Mouse (Mus musculus): Measurements from ENCODE around the gene Nsfl1c. TPM values are rescaled to one million over a fixed set of nuclear protein-coding genes. Genes with fewer than 3 reads are reported as not detected.
"Not testable (repeated sequence)": the region's sequence is repeated elsewhere in the genome, so short reads cannot be mapped to it uniquely, and the experiment has no call there.

The Nsfl1c gene
- total RNA-seq (2021) (10 to 100 TPM; 77.8 to 80.8 TPM), polyA plus RNA-seq (2012; rRNA removed) (59.5 and 74.1 TPM in 2 replicates)
- long read RNA-seq, transcript Nsfl1c-201 (9 exons, 1,364 nt), result major isoform, 53 of 59 reads
- long read RNA-seq, partial matches to known transcripts, result 3 of 59 reads
- long read RNA-seq, other reads (novel, unspliced or antisense), result 2 of 59 reads

DNA sequence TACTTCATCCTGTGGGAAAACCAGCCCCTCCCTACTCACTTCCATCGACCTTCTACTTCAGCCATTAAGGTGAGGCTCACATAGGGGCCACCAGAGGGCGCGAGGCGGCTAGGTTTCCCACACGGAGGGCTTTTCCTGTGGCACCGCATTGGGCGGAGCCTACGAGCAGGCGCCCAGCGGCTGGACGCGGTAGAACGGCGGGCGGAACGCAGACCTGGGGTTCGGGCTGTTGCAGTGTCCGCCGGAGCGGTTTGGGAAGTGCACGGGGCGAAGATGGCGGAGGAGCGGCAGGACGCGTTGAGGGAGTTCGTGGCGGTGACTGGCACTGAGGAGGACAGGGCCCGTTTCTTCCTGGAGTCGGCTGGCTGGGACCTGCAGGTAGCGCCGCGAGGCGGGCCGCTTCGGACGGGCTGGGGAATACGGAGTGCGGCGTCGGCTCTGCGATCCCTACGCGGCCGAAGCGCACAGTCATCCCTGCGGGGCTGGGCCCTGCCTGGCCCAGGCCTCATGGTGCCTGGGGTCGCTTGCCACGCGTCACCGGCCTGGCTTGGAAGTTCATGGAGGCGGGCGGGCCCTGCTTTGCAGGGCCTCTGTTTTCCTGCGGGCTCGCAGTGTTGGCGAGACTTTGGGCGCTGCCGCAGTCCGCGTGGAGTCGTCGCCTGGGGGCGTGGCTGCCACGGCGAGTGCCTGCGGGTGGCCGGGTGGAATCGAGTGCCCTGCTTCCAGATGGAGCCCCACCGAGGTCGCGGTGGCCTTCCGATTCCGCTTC is at the start of gene Nsfl1c:
Nsfl1c (plus strand) TSS at position 148 of the 769 bp plus-strand sequence.
- DNase-seq, result peak; percentile 93 to 98
- Histone ChIP-seq H3K4me3 (peak within 1 kb of the TSS; percentile 94), H3K27me3 (ENCODE audit: control insufficient read depth, insufficient read depth, low read length) (no peaks in the 10 kb centered on the region), H3K9ac (ENCODE audit: low read depth, low read length) (peak within 1 kb of the TSS; percentile 78), H3K36me3 (ENCODE audit: control insufficient read depth, insufficient read depth, low read length) (no peaks in the 10 kb centered on the region; the same call in none of the 2 replicates), H3K79me2 (replicated peaks; ENCODE audit: control insufficient read depth, insufficient read depth, low read length) (peaks cover 2% of the 10 kb centered on the region; the same call in 1 of the 2 replicates), H3K4me1 (ENCODE audit: control insufficient read depth, insufficient read depth, low read length) (no peaks in the 10 kb centered on the region), H3K27ac (peak within 1 kb of the TSS; percentile 82)
- intact Hi-C loops (cut with DNase I), result loop anchor here (1.0 to 5.0 kb wide), 5 partner anchors 49 to 247 kb away; partner anchors contain the start of gene Snph
- peak; percentile 88 for TF ChIP-seq EP300 (IDR thresholded peaks at IDR 0.05; ENCODE audit: insufficient read depth, low read depth, low read length)
- TF ChIP-seq POLR2A (IDR thresholded peaks at IDR 0.05; ENCODE audit: insufficient read depth, low read depth, low read length), result peak; percentile 86
- peak; percentile 91 for TF ChIP-seq CTCF (IDR thresholded peaks at IDR 0.05)
- under 1% methylated on average over 73 of the region's 73 CpGs for WGBS

DNA sequence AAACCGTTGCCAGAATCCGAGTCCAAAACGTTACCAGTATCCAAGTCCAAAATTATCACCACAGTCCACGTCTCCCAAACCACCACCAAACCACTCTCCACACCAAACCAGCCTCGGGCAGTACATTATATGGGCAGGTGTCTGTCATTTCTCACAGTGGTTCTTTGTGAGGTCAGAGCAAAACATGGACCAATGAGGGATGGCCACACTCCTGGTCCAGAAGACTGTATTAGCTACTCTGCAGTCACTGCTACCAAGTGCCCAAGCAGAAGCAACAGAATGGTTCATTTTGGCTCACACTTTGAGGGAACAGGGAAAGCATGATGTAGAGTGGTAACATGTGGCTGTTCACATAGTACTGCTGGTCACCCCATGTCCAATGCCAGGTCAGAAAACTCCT is 17.9 kb upstream of the Nsfl1c start, which contains the start of gene 4921509C19Rik:
4921509C19Rik (minus strand) TSS at position 101 of the 400 bp plus-strand sequence.
- H3K4me1 ChIP-seq (ENCODE audit: control insufficient read depth, insufficient read depth, low read length); H3K9ac ChIP-seq (ENCODE audit: low read depth, low read length); H3K27ac ChIP-seq; intact Hi-C loops (cut with DNase I); H3K4me3 ChIP-seq; H3K79me2 ChIP-seq (replicated peaks; ENCODE audit: control insufficient read depth, insufficient read depth, low read length); DNase-seq; H3K27me3 ChIP-seq (ENCODE audit: control insufficient read depth, insufficient read depth, low read length); H3K36me3 ChIP-seq (ENCODE audit: control insufficient read depth, insufficient read depth, low read length): not testable (repeated sequence)
- 71% methylated on average over 5 of the region's 5 CpGs for WGBS

DNA sequence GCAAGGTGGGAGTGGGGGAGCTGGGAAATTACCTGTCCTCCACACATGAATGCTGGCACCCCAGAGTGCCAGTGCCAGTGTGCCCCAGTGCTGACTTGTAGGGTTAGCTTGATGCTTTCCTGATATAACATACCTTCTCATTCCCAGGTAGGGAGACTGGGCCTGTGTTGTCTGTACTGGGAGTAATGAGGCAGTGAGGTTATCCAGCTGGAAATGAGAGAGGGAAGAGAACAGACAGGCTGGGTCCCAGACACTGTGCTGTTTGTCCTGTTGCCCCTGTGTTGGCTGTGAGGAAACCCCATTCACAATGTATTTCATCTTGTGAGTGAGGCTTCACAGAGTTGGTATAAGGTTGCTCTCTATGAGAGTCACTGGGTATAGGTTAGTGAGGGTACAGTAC is 7.5 kb upstream of the Nsfl1c start:
- H3K27me3 ChIP-seq (ENCODE audit: control insufficient read depth, insufficient read depth, low read length), result 0 out of 2 replicates have a peak, but pooled peaks cover 1% of the 10 kb centered on the region
- no peaks in the 10 kb centered on the region for H3K36me3 ChIP-seq (ENCODE audit: control insufficient read depth, insufficient read depth, low read length)
- TF ChIP-seq CTCF (IDR thresholded peaks at IDR 0.05) (no peak), EP300 (IDR thresholded peaks at IDR 0.05; ENCODE audit: insufficient read depth, low read depth, low read length) (no peak), POLR2A (IDR thresholded peaks at IDR 0.05; ENCODE audit: insufficient read depth, low read depth, low read length) (no peak)
- no peak overlapping the region for H3K27ac ChIP-seq
- H3K9ac ChIP-seq (ENCODE audit: low read depth, low read length), result no peak overlapping the region
- no peak for DNase-seq
- intact Hi-C loops (cut with DNase I), result no loop called here
- no peaks in the 10 kb centered on the region for H3K79me2 ChIP-seq (replicated peaks; ENCODE audit: control insufficient read depth, insufficient read depth, low read length)
- H3K4me3 ChIP-seq, result no peak overlapping the region
- no peaks in the 10 kb centered on the region for H3K4me1 ChIP-seq (ENCODE audit: control insufficient read depth, insufficient read depth, low read length)

DNA sequence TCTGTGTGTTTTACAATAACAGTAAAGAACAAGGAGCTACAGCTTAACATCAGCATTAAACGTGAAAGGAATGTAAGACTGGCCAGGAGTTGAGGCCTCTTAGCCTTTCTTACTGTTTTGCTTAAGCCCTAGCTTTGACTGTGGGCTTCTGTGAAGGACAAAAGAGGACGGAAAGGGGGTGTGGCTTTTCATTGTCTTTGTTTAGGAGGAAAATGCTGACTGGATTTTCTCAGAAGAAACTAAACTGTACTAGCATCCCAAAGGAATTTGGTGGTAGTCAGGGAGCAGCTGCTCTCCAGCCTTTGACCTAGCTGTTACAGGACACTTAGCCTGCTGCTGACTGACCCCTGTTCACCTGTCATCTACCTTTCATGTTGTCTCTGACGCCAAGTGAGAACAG is 4.4 kb downstream of the Nsfl1c start:
- Histone ChIP-seq H3K27ac (no peak overlapping the region), H3K4me1 (ENCODE audit: control insufficient read depth, insufficient read depth, low read length) (no peaks in the 10 kb centered on the region), H3K9ac (ENCODE audit: low read depth, low read length) (no peak overlapping the region), H3K4me3 (no peak overlapping the region), H3K27me3 (ENCODE audit: control insufficient read depth, insufficient read depth, low read length) (no peaks in the 10 kb centered on the region), H3K79me2 (replicated peaks; ENCODE audit: control insufficient read depth, insufficient read depth, low read length) (peaks cover 2% of the 10 kb centered on the region; the same call in 1 of the 2 replicates), H3K36me3 (ENCODE audit: control insufficient read depth, insufficient read depth, low read length) (peaks cover 2% of the 10 kb centered on the region)
- intact Hi-C loops (cut with DNase I), result no loop called here
- 52% methylated on average over 3 of the region's 3 CpGs for WGBS
- peak in 1 of 2 experiments; percentile 4 for DNase-seq
- TF ChIP-seq CTCF (IDR thresholded peaks at IDR 0.05), result no peak
- no peak for TF ChIP-seq EP300 (IDR thresholded peaks at IDR 0.05; ENCODE audit: insufficient read depth, low read depth, low read length)
- TF ChIP-seq POLR2A (IDR thresholded peaks at IDR 0.05; ENCODE audit: insufficient read depth, low read depth, low read length), result no peak

DNA sequence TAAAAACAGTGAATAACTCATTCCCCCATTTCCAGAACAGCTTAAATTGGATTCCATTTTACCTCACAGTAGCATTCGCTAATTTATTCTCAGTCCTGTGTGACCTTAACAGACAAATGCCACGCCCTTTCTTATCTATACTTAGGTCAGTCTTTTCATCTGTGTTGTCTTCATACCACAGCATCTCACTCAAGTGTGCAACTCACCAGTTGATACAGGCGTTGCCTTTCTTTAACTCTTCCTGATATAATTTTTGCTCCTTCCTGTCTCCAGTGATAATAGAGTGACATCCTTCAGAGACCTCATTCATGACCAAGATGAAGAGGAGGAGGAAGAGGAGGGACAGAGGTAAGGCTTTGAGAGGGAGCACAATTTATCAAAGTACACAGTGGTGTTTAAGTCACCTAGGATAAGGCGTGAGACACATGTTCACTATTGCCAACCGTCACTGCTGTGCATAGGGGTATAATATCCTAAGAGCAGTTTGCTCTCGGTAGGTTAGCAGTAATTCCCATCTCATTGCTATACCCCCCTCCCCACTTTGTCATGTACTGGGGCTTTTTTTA is 6.5 kb downstream of the Nsfl1c start:
- peaks cover 2% of the 10 kb centered on the region for H3K36me3 ChIP-seq (ENCODE audit: control insufficient read depth, insufficient read depth, low read length)
- no peaks in the 10 kb centered on the region for H3K79me2 ChIP-seq (replicated peaks; ENCODE audit: control insufficient read depth, insufficient read depth, low read length)
- H3K27ac ChIP-seq, result no peak overlapping the region
- TF ChIP-seq CTCF (IDR thresholded peaks at IDR 0.05) (no peak), POLR2A (IDR thresholded peaks at IDR 0.05; ENCODE audit: insufficient read depth, low read depth, low read length) (no peak), EP300 (IDR thresholded peaks at IDR 0.05; ENCODE audit: insufficient read depth, low read depth, low read length) (no peak)
- H3K27me3 ChIP-seq (ENCODE audit: control insufficient read depth, insufficient read depth, low read length), result no peaks in the 10 kb centered on the region
- no peak overlapping the region for H3K9ac ChIP-seq (ENCODE audit: low read depth, low read length)
- no peaks in the 10 kb centered on the region for H3K4me1 ChIP-seq (ENCODE audit: control insufficient read depth, insufficient read depth, low read length)
- WGBS, result 79% methylated on average over 6 of the region's 6 CpGs
- intact Hi-C loops (cut with DNase I), result no loop called here
- H3K4me3 ChIP-seq, result no peak overlapping the region
- no peak for DNase-seq

DNA sequence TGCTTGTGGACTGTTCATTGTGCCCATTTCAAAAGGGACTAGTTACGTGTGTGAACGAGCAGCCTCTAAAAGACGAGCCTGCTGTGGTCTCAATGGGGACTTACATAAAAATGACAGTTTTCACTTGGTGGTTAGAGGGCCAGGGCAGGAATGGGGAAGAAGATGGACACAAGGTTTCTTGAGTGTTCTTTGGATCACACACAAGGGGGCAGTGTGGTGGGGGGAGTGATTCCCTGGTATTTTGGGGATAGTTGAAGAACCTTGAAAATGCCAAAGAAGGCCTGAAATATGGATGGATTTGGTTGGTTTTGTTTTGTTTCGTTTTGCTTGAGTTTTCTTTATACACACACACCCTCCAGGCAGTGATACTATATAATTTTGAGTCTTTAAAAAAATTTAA is 10.2 kb downstream of the Nsfl1c start:
- H3K9ac ChIP-seq (ENCODE audit: low read depth, low read length), result no peak overlapping the region

More for the DNA sequence above, 10.2 kb downstream of the Nsfl1c start:
- DNase-seq, result peak in 1 of 2 experiments; percentile 6
- Histone ChIP-seq H3K27ac (no peak overlapping the region), H3K79me2 (replicated peaks; ENCODE audit: control insufficient read depth, insufficient read depth, low read length) (no peaks in the 10 kb centered on the region), H3K4me3 (no peak overlapping the region), H3K4me1 (ENCODE audit: control insufficient read depth, insufficient read depth, low read length) (no peaks in the 10 kb centered on the region), H3K36me3 (ENCODE audit: control insufficient read depth, insufficient read depth, low read length) (peaks cover 2% of the 10 kb centered on the region), H3K27me3 (ENCODE audit: control insufficient read depth, insufficient read depth, low read length) (no peaks in the 10 kb centered on the region)
- intact Hi-C loops (cut with DNase I), result no loop called here
- no peak for TF ChIP-seq EP300 (IDR thresholded peaks at IDR 0.05; ENCODE audit: insufficient read depth, low read depth, low read length)
- no peak for TF ChIP-seq POLR2A (IDR thresholded peaks at IDR 0.05; ENCODE audit: insufficient read depth, low read depth, low read length)
- TF ChIP-seq CTCF (IDR thresholded peaks at IDR 0.05), result peak; percentile 36
- WGBS, result 86% methylated on average over 4 of the region's 4 CpGs

All from heart, adult 2 months (tissue).